Mouse (Mus musculus): ENCODE data around the gene Fscn1. TPM values are rescaled to one million over a fixed set of nuclear protein-coding genes. Genes with fewer than 3 reads are reported as not detected.

Fscn1 gene
- polyA plus RNA-seq, 1 experiment: 27.3 TPM

DNA sequence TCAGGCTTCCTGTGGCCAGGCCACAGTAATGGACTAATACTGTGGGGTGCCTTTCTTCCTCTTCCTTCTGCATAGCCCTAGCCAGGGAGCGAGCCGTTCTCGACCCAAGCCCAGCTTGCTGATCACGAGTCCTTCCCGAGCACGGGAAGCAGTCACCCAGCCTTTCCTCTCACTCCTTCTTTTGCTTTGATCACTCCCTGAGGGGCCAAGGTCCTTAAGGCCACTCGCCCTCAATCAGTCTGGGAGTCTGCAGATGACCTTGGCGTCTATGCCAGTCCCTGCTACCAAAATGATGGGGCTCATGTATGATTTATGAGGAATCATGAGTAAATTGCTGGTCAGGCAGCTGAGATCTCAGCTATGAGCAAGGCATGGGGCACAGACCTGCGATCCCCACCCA, 37.4 kb downstream of the Fscn1 start:
- TF ChIP-seq POLR2A (IDR thresholded peaks at IDR 0.05; ENCODE audit: control insufficient read depth, low read depth, low read length) (no peak), CTCF (IDR thresholded peaks at IDR 0.05; ENCODE audit: control insufficient read depth, insufficient read depth, insufficient replicate concordance, low read depth, low read length) (no peak)
- H3K27ac ChIP-seq (ENCODE audit: control insufficient read depth, insufficient read depth, low read depth, low read length): no peak overlapping the region
- H3K27me3 ChIP-seq (ENCODE audit: control insufficient read depth, insufficient read depth, low read length): no peaks in the 10 kb centered on the region
- H3K36me3 ChIP-seq (ENCODE audit: control insufficient read depth, insufficient read depth, low read length): no peaks in the 10 kb centered on the region
- H3K4me1 ChIP-seq (ENCODE audit: control insufficient read depth, insufficient read depth, low read length): no peaks in the 10 kb centered on the region; the same call in 1 of the 2 replicates
- H3K4me3 ChIP-seq (ENCODE audit: control insufficient read depth, low read depth, low read length): no peak overlapping the region

DNA sequence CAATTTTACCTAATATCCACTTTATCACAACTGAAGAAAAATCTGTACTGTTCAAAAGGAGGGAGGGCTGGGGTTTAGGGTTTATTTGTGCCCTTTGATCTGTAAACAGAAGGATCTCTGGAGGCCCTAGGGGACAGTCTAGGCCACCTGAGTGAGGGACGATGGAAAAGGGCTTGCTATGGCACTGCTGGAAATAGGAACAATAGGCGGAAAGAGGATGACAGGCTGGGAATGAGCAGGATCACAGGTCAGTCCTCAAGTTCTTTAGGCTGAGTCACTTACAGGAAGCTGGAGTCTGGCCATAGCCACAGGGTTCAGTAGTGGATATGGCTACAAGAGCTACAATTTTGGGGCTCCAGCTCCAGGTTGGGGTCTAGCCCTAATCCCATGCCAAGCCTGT, 38.0 kb downstream of the Fscn1 start:
- no peak overlapping the region for H3K27ac ChIP-seq (ENCODE audit: control insufficient read depth, insufficient read depth, low read depth, low read length)
- no peaks in the 10 kb centered on the region for H3K36me3 ChIP-seq (ENCODE audit: control insufficient read depth, insufficient read depth, low read length)
- no peak overlapping the region for H3K4me3 ChIP-seq (ENCODE audit: control insufficient read depth, low read depth, low read length)
- TF ChIP-seq CTCF (IDR thresholded peaks at IDR 0.05; ENCODE audit: control insufficient read depth, insufficient read depth, insufficient replicate concordance, low read depth, low read length) (no peak), POLR2A (IDR thresholded peaks at IDR 0.05; ENCODE audit: control insufficient read depth, low read depth, low read length) (no peak)
- H3K4me1 ChIP-seq (ENCODE audit: control insufficient read depth, insufficient read depth, low read length): no peaks in the 10 kb centered on the region; the same call in 1 of the 2 replicates
- H3K27me3 ChIP-seq (ENCODE audit: control insufficient read depth, insufficient read depth, low read length): no peaks in the 10 kb centered on the region

DNA sequence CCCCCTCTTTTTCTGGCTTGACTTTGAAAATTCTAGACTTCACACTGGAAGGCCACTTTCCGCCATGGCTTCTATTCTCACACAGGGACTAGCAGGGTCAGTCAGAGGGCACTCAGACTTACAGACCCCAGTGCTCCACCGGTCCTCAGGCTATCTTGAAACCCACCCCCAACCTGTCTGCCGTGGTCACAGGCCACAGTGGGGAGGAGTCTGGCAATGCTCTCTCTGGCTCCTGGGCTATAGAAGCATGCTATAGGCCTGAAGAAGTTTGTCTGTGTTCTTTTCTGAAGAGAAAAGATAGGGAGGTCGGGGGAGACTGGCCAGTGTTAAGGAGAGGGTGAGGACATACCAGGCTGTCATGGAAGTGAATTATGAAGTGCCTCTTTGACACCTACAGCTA, 39.9 kb downstream of the Fscn1 start:
- no peaks in the 10 kb centered on the region for H3K27me3 ChIP-seq (ENCODE audit: control insufficient read depth, insufficient read depth, low read length)
- H3K27ac ChIP-seq (ENCODE audit: control insufficient read depth, insufficient read depth, low read depth, low read length): no peak overlapping the region
- H3K36me3 ChIP-seq (ENCODE audit: control insufficient read depth, insufficient read depth, low read length): no peaks in the 10 kb centered on the region
- H3K4me3 ChIP-seq (ENCODE audit: control insufficient read depth, low read depth, low read length): no peak overlapping the region
- no peaks in the 10 kb centered on the region; the same call in 1 of the 2 replicates for H3K4me1 ChIP-seq (ENCODE audit: control insufficient read depth, insufficient read depth, low read length)
- no peak for TF ChIP-seq POLR2A (IDR thresholded peaks at IDR 0.05; ENCODE audit: control insufficient read depth, low read depth, low read length)
- no peak for TF ChIP-seq CTCF (IDR thresholded peaks at IDR 0.05; ENCODE audit: control insufficient read depth, insufficient read depth, insufficient replicate concordance, low read depth, low read length)

DNA sequence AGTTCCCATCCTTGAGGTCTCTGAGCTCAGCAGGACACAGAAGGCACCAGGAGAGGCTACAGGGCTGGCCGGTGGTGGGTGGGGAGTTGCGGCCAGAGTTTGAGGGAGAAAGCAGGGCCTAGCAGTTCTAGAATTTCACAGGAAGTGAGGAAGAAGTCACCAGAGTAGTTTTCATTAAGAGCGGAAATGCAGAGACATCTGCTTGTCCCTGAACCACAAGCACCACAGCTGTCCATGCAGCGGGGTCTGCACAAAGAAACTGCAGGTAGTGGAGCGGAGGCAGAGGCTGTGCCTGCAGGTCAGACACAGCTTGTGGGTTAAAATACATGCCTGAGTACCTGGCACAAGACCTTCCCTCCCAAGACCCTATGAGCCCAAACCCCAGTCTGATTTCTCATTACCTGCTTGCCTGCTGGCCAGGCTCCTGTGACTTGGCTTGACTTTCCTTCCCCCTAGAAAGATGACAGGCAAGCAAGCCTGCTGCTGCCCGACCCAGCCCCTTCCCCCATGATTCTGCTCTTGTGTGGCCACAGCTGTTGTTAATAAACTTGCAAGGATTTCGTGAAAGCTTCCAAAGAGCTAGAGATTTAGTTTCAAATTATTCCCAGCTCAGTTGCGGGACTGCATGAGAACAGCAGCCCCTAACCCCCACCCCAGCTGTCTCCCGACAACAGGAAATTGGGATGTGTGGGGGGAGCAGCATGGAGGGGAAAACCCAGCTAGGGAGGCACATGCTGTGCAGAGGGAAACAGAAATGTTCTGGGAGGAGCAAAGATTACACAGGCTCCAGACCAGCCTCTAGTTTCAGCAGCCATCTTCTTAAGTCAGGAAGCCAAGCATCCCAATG, 40.7 kb downstream of the Fscn1 start:
- no peak overlapping the region for H3K4me3 ChIP-seq (ENCODE audit: control insufficient read depth, low read depth, low read length)
- no peaks in the 10 kb centered on the region for H3K27me3 ChIP-seq (ENCODE audit: control insufficient read depth, insufficient read depth, low read length)
- TF ChIP-seq CTCF (IDR thresholded peaks at IDR 0.05; ENCODE audit: control insufficient read depth, insufficient read depth, insufficient replicate concordance, low read depth, low read length): no peak
- no peak for TF ChIP-seq POLR2A (IDR thresholded peaks at IDR 0.05; ENCODE audit: control insufficient read depth, low read depth, low read length)
- H3K36me3 ChIP-seq (ENCODE audit: control insufficient read depth, insufficient read depth, low read length): no peaks in the 10 kb centered on the region
- no peaks in the 10 kb centered on the region; the same call in 1 of the 2 replicates for H3K4me1 ChIP-seq (ENCODE audit: control insufficient read depth, insufficient read depth, low read length)
- no peak overlapping the region for H3K27ac ChIP-seq (ENCODE audit: control insufficient read depth, insufficient read depth, low read depth, low read length)

DNA sequence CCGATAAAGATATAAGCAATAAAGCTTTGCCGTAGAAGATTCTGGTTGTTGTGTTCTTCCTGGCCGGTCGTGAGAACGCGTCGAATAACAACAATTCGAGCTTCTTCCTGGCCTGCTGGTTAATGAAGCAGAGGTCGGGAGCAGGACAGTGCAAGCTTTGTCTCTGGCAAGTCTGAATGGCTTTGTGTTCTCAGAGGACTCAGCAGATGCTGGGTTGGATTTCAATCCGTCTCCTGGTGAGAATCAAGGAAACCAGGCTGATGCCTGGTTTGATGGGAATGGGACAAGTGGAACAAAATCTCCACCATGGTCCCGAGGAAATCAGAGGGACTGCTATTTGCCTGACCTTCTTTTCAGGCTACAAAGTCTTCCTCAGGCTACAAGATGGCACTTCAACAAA, 49.2 kb downstream of the Fscn1 start:
- TF ChIP-seq POLR2A (IDR thresholded peaks at IDR 0.05; ENCODE audit: control insufficient read depth, low read depth, low read length) (no peak), CTCF (IDR thresholded peaks at IDR 0.05; ENCODE audit: control insufficient read depth, insufficient read depth, insufficient replicate concordance, low read depth, low read length) (no peak)
- Histone ChIP-seq H3K4me1 (ENCODE audit: control insufficient read depth, insufficient read depth, low read length) (no peaks in the 10 kb centered on the region), H3K4me3 (ENCODE audit: control insufficient read depth, low read depth, low read length) (no peak overlapping the region), H3K36me3 (ENCODE audit: control insufficient read depth, insufficient read depth, low read length) (peaks cover 2% of the 10 kb centered on the region), H3K27ac (ENCODE audit: control insufficient read depth, insufficient read depth, low read depth, low read length) (no peak overlapping the region), H3K27me3 (ENCODE audit: control insufficient read depth, insufficient read depth, low read length) (no peaks in the 10 kb centered on the region)

DNA sequence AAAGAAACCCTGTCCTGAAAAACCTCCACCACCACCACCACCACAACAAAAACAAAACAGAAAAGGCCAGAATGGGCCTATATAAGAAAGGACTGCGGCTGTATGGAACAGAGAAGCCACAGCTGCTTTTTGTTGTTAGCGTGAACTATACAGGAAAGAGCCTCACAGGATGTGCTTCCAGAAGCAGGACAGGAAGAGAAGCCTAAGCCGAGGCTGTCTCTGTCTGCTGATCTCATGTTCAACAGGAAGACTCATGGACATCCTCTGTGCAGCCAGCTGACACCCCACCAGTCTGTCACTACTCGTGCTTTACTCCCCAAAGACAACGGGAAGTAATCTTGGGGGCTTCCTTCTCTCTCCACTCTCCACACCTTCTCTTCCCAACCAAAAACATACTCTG, 57.3 kb downstream of the Fscn1 start:
- peaks cover 2% of the 10 kb centered on the region for H3K36me3 ChIP-seq (ENCODE audit: control insufficient read depth, insufficient read depth, low read length)
- no peak overlapping the region for H3K27ac ChIP-seq (ENCODE audit: control insufficient read depth, insufficient read depth, low read depth, low read length)

More for the DNA sequence above, 57.3 kb downstream of the Fscn1 start:
- Histone ChIP-seq H3K4me1 (ENCODE audit: control insufficient read depth, insufficient read depth, low read length) (no peaks in the 10 kb centered on the region), H3K27me3 (ENCODE audit: control insufficient read depth, insufficient read depth, low read length) (no peaks in the 10 kb centered on the region), H3K4me3 (ENCODE audit: control insufficient read depth, low read depth, low read length) (no peak overlapping the region)
- TF ChIP-seq CTCF (IDR thresholded peaks at IDR 0.05; ENCODE audit: control insufficient read depth, insufficient read depth, insufficient replicate concordance, low read depth, low read length) (no peak), POLR2A (IDR thresholded peaks at IDR 0.05; ENCODE audit: control insufficient read depth, low read depth, low read length) (no peak)

Other genes starting within 250 kb of the Fscn1 start
- 35.9 and 39.9 TPM in 2 replicates for gene Tnrc18, start 142.7 kb upstream of the Fscn1 start, polyA plus RNA-seq (2012; rRNA removed)
- 8.5 and 8.9 TPM in 2 replicates for gene Fbxl18, start 64.9 kb upstream of the Fscn1 start, polyA plus RNA-seq (2012; rRNA removed)
- 1,383 and 1,491 TPM in 2 replicates for gene Actb, start 53.6 kb upstream of the Fscn1 start, polyA plus RNA-seq (2012; rRNA removed)
- 58.3 and 60.4 TPM in 2 replicates for gene Rnf216, start 152.7 kb downstream of the Fscn1 start, polyA plus RNA-seq (2012; rRNA removed)
- gene Olfr718-ps1, start 187.2 kb downstream of the Fscn1 start, polyA plus RNA-seq (2012; rRNA removed): not detected in 2 replicates
- gene Rbak, start 220.4 kb downstream of the Fscn1 start, polyA plus RNA-seq (2012; rRNA removed): 1.6 and 1.9 TPM in 2 replicates
- 28.6 and 30.2 TPM in 2 replicates for gene Spdye4b, start 220.7 kb downstream of the Fscn1 start, polyA plus RNA-seq (2012; rRNA removed)